Mouse (Mus musculus): Measurements from ENCODE around the gene Heg1. TPM values are rescaled to one million over a fixed set of nuclear protein-coding genes. Genes with fewer than 3 reads are reported as not detected.

The Heg1 gene
- polyA plus RNA-seq, 1 experiment from 2014 or later, result 4.6 TPM

DNA sequence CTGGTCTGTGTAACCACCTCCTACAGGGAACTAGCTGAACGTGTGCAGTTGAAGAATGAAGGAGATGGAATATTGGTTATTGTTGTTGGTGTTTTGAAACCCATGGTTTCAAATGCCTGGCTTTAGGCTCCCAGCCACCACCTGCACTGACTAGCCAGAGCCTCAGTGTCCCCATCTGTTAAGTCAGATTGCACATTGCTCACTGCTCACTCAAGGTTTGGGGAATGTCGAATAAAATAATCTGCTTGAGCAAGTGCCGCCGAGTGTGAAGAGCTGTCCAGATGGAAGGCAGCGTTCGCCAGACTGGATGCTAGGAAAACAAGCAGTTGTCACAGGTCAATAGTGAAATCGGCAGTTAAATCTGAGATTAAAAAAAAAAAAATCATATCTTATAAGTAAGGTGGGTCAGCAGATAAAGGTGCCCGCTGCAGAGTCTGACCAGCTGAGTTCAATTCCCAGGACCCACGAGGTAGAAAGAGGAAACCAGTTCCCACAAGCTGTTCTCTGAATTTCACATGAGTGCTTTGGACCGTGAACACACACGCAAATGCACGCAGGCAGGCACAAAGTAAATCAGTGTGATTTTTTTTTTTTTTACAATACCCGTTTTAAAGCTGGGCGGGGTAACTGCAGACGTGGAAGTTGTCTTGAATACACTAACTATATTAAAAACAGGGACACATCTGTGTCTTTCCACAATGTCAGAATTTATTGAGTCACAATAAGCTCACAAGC is 48.8 kb downstream of the Heg1 start:
- Histone ChIP-seq H3K9ac (replicated peaks; ENCODE audit: low read depth, low read length) (no peak overlapping the region), H3K9me3 (ENCODE audit: control insufficient read depth, low read length) (no peaks in the 10 kb centered on the region), H3K36me3 (ENCODE audit: control insufficient read depth, insufficient read depth, low read length) (no peaks in the 10 kb centered on the region), H3K27ac (ENCODE audit: low read depth, low read length) (no peak overlapping the region), H3K4me2 (ENCODE audit: low read depth, low read length) (no peak overlapping the region), H3K4me1 (ENCODE audit: control insufficient read depth, insufficient read depth, low read length) (peaks cover 2% of the 10 kb centered on the region; the same call in 1 of the 2 replicates), H3K4me3 (ENCODE audit: low read depth, low read length) (no peak overlapping the region), H3K27me3 (ENCODE audit: control insufficient read depth, insufficient read depth, low read length) (no peaks in the 10 kb centered on the region)
- no peak for ATAC-seq (ENCODE audit: low read depth)
- 53% methylated on average over 15 of the region's 15 CpGs for WGBS

DNA sequence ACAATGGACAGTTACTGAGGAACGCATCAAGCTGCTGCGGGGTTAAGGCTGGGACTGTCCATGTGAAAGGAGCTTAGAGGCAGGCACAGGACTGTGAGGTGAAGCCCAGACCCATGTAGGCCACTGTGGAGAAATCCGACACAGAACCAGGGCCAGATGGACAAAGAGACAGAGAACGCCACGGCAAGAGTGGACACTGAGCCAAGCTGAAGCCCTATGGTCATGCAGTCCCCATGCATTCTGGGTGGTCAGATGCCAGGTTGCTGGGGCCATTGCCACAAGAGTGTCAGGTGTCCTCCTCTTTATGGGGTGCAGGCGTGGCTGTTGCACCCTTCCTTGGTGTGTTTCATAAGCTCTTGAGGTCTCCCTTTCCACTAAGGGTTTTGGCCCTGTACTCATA is 49.7 kb downstream of the Heg1 start:
- no peak for ATAC-seq (ENCODE audit: low read depth)
- no peak overlapping the region for H3K4me3 ChIP-seq (ENCODE audit: low read depth, low read length)
- no peaks in the 10 kb centered on the region for H3K36me3 ChIP-seq (ENCODE audit: control insufficient read depth, insufficient read depth, low read length)
- no peaks in the 10 kb centered on the region for H3K9me3 ChIP-seq (ENCODE audit: control insufficient read depth, low read length)
- WGBS, result 87% methylated on average over 6 of the region's 6 CpGs
- H3K9ac ChIP-seq (replicated peaks; ENCODE audit: low read depth, low read length), result no peak overlapping the region
- H3K4me2 ChIP-seq (ENCODE audit: low read depth, low read length), result no peak overlapping the region
- no peak overlapping the region; the same call in 1 of the 2 replicates for H3K27ac ChIP-seq (ENCODE audit: low read depth, low read length)
- no peaks in the 10 kb centered on the region for H3K27me3 ChIP-seq (ENCODE audit: control insufficient read depth, insufficient read depth, low read length)
- peaks cover 2% of the 10 kb centered on the region; the same call in 1 of the 2 replicates for H3K4me1 ChIP-seq (ENCODE audit: control insufficient read depth, insufficient read depth, low read length)

DNA sequence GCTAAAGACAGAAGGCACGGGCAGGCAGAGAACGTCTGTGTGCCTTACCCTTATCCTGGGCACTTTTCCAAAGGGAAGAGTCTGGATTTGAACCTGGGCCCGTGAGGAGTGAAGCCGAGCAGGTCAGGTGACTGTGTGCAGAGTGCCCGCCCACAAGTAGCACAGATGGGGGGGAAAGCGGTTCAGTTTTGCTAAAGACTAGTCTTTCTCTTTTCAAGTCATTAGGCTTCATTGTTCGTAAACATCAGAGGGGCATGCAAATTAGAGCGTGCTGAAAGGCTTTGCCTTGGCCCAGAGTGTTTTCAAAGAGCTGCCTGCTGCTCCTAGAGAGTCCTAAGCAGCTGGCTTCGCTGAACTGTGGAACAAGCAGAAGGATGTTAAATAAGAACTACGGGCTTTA is 50.4 kb downstream of the Heg1 start:
- ATAC-seq (ENCODE audit: low read depth), result peak; percentile 83
- Histone ChIP-seq H3K9me3 (ENCODE audit: control insufficient read depth, low read length) (no peaks in the 10 kb centered on the region), H3K4me3 (ENCODE audit: low read depth, low read length) (no peak overlapping the region), H3K4me1 (ENCODE audit: control insufficient read depth, insufficient read depth, low read length) (peaks cover 2% of the 10 kb centered on the region; the same call in 1 of the 2 replicates), H3K9ac (replicated peaks; ENCODE audit: low read depth, low read length) (no peak overlapping the region), H3K27ac (ENCODE audit: low read depth, low read length) (peak overlapping the region; percentile 57), H3K4me2 (ENCODE audit: low read depth, low read length) (no peak overlapping the region), H3K36me3 (ENCODE audit: control insufficient read depth, insufficient read depth, low read length) (no peaks in the 10 kb centered on the region), H3K27me3 (ENCODE audit: control insufficient read depth, insufficient read depth, low read length) (no peaks in the 10 kb centered on the region)
- WGBS, result 11% methylated on average over 10 of the region's 10 CpGs

DNA sequence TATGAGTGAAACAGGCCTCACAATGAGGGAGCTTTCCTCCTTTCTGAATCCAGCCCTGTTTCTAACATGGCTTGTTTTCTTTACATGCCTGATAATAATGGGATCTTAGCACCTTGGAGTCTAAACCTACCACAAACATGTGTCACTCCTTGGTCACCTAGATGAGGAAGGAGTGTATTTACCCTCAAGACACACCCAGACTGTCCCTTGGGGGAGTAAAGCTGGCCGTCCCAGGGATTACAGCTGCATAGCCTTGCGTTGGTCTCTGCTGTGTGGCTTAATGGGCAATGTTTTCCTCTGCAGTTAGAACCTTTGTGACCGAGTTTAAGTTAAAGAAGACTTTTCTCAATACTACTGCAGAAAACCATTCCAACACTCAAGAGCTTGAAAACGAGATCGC is 51.1 kb downstream of the Heg1 start:
- no peak overlapping the region for H3K4me3 ChIP-seq (ENCODE audit: low read depth, low read length)
- H3K4me2 ChIP-seq (ENCODE audit: low read depth, low read length), result no peak overlapping the region
- no peaks in the 10 kb centered on the region for H3K9me3 ChIP-seq (ENCODE audit: control insufficient read depth, low read length)
- no peaks in the 10 kb centered on the region for H3K27me3 ChIP-seq (ENCODE audit: control insufficient read depth, insufficient read depth, low read length)
- no peak overlapping the region for H3K9ac ChIP-seq (replicated peaks; ENCODE audit: low read depth, low read length)
- no peaks in the 10 kb centered on the region for H3K36me3 ChIP-seq (ENCODE audit: control insufficient read depth, insufficient read depth, low read length)
- H3K4me1 ChIP-seq (ENCODE audit: control insufficient read depth, insufficient read depth, low read length), result peaks cover 2% of the 10 kb centered on the region; the same call in 1 of the 2 replicates
- no peak for ATAC-seq (ENCODE audit: low read depth)
- H3K27ac ChIP-seq (ENCODE audit: low read depth, low read length), result peak overlapping the region; percentile 45; the same call in 1 of the 2 replicates
- WGBS, result 52% methylated on average over 5 of the region's 5 CpGs

DNA sequence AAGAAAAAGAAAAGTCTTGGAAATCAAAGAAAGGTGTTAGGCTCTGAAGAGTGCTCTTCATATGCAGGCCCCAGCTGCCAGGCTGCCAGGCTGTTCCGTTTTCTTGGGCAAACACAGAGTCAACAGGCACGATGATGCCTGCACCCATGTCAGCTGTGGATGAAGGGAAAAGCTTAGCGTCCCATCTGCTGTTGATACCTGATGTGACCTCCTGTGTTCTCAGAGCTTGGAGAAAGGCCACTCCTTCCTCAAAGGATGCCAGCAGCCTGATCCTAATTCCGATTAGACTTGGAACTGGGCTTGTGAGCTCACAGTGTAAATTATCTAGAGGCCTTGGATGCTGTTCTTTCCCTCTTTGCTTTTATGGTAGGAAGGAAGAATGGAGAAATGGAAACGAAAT is 51.6 kb downstream of the Heg1 start:
- Histone ChIP-seq H3K27me3 (ENCODE audit: control insufficient read depth, insufficient read depth, low read length) (no peaks in the 10 kb centered on the region), H3K4me1 (ENCODE audit: control insufficient read depth, insufficient read depth, low read length) (peaks cover 2% of the 10 kb centered on the region; the same call in 1 of the 2 replicates), H3K9ac (replicated peaks; ENCODE audit: low read depth, low read length) (no peak overlapping the region), H3K36me3 (ENCODE audit: control insufficient read depth, insufficient read depth, low read length) (no peaks in the 10 kb centered on the region), H3K9me3 (ENCODE audit: control insufficient read depth, low read length) (no peaks in the 10 kb centered on the region), H3K27ac (ENCODE audit: low read depth, low read length) (no peak overlapping the region), H3K4me3 (ENCODE audit: low read depth, low read length) (no peak overlapping the region), H3K4me2 (ENCODE audit: low read depth, low read length) (no peak overlapping the region)
- WGBS, result 48% methylated on average over 5 of the region's 5 CpGs
- ATAC-seq (ENCODE audit: low read depth), result no peak

DNA sequence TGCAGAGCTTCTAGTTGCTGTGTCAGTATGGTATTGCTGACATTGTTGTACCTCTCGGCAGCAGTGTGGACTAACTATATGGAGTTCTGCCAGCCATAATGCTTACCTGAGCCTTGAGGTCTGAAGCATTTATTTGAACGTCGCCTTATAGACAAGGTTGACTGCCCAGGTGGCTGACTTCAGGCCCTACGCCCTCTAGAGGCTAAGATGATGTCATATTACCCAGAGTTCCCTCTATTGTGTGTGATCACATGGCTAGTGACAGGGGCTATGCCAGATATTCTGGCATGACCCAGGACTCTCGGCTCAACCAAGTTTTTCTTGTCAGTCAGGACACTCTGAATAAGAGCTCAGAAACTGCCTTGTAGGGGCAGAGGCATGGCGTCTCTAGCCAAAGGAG is 52.6 kb downstream of the Heg1 start:
- no peaks in the 10 kb centered on the region for H3K36me3 ChIP-seq (ENCODE audit: control insufficient read depth, insufficient read depth, low read length)
- H3K9ac ChIP-seq (replicated peaks; ENCODE audit: low read depth, low read length), result no peak overlapping the region
- no peaks in the 10 kb centered on the region for H3K9me3 ChIP-seq (ENCODE audit: control insufficient read depth, low read length)
- H3K4me1 ChIP-seq (ENCODE audit: control insufficient read depth, insufficient read depth, low read length), result peaks cover 4% of the 10 kb centered on the region; the same call in 1 of the 2 replicates
- no peak for ATAC-seq (ENCODE audit: low read depth)
- 87% methylated on average over 6 of the region's 6 CpGs for WGBS
- no peak overlapping the region for H3K27ac ChIP-seq (ENCODE audit: low read depth, low read length)
- H3K4me3 ChIP-seq (ENCODE audit: low read depth, low read length), result no peak overlapping the region
- no peak overlapping the region for H3K4me2 ChIP-seq (ENCODE audit: low read depth, low read length)
- H3K27me3 ChIP-seq (ENCODE audit: control insufficient read depth, insufficient read depth, low read length), result no peaks in the 10 kb centered on the region

DNA sequence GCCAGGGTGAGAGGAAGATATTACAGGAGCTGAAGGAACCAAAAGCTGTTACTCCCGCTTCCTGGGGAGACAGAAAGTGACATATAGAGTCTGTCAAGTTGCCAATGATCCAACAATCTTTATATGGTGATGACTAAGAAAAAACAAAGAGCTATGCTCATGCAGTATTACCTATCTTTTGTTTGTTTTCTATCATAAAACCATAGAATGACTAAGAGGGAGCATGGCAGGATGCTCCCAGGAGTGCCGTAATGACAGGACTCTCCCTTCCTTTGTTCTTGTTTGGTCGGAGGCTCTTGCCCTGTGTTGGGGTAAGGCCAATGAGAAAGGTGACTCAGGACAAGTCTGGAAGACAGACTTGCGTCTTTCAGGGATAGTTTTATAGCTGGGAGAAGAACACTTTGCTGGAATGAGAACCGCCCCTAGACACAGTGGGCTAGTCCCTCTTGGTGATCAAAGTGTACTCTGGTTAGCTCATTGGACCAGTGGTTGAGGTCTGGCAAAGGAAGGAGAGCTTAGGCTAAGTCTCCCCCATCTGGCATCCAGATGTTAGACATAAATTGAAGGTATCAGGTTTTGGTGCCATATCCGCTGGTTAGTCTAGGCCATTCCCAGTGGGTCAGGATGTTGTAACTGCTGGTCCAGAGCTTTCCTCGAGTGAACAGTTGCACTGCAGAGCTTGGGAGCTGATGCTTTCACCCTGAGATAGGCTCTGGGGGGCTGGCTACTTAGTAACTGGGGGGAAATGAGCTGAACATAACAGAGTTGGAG is 55.0 kb downstream of the Heg1 start:
- 62% methylated on average over 7 of the region's 7 CpGs for WGBS
- Histone ChIP-seq H3K9ac (replicated peaks; ENCODE audit: low read depth, low read length) (no peak overlapping the region), H3K4me3 (ENCODE audit: low read depth, low read length) (no peak overlapping the region), H3K4me1 (ENCODE audit: control insufficient read depth, insufficient read depth, low read length) (peaks cover 8% of the 10 kb centered on the region; the same call in 1 of the 2 replicates), H3K27me3 (ENCODE audit: control insufficient read depth, insufficient read depth, low read length) (no peaks in the 10 kb centered on the region), H3K4me2 (ENCODE audit: low read depth, low read length) (no peak overlapping the region), H3K36me3 (ENCODE audit: control insufficient read depth, insufficient read depth, low read length) (no peaks in the 10 kb centered on the region), H3K9me3 (ENCODE audit: control insufficient read depth, low read length) (no peaks in the 10 kb centered on the region), H3K27ac (ENCODE audit: low read depth, low read length) (no peak overlapping the region)
- ATAC-seq (ENCODE audit: low read depth), result no peak

DNA sequence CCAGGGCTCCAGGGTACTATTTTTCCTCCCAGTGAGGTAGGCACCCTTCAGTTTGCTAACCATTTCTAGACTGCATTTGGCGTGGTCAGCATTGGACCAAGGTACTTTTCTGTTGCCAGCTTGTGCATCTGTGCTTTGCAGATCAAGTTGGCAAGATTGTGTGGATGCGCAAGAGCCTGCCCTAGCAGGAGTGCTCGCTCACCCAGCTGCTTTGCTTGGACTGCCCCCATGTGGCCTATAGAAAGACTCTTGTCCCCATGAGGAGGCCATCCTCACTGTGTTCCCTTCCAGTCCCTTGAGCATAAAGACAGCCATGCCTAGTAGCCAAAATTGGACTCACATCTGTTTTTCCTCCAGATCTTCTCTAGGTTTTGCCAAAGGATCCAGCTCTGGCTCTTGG is 55.6 kb downstream of the Heg1 start:
- no peak overlapping the region for H3K9ac ChIP-seq (replicated peaks; ENCODE audit: low read depth, low read length)
- 64% methylated on average over 3 of the region's 3 CpGs for WGBS
- no peaks in the 10 kb centered on the region for H3K36me3 ChIP-seq (ENCODE audit: control insufficient read depth, insufficient read depth, low read length)
- no peaks in the 10 kb centered on the region for H3K27me3 ChIP-seq (ENCODE audit: control insufficient read depth, insufficient read depth, low read length)
- H3K9me3 ChIP-seq (ENCODE audit: control insufficient read depth, low read length), result no peaks in the 10 kb centered on the region
- H3K27ac ChIP-seq (ENCODE audit: low read depth, low read length), result no peak overlapping the region
- H3K4me2 ChIP-seq (ENCODE audit: low read depth, low read length), result no peak overlapping the region
- peak; percentile 76; the same call in 1 of the 2 replicates for ATAC-seq (ENCODE audit: low read depth)
- no peak overlapping the region for H3K4me3 ChIP-seq (ENCODE audit: low read depth, low read length)
- peaks cover 6% of the 10 kb centered on the region; the same call in 1 of the 2 replicates for H3K4me1 ChIP-seq (ENCODE audit: control insufficient read depth, insufficient read depth, low read length)

DNA sequence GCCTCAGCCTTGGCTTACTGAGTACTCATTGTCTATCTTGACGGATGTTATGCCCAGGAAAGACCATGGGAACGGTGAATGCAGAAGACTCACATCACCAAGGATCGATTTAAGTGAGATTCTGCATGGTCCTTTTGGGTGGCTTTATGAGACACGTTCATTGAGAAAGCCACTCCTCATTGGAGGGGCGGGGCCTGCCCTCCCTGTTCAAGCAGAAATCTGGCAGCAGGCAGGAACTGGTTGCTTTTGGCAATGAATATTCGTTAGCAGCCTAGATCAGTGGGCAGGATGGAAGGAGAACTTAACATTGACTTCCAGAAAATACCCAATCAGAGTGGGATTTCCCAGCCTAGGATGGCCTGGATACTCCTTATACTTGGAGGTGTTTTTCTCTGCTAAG is 56.2 kb downstream of the Heg1 start:
- peaks cover 6% of the 10 kb centered on the region; the same call in 1 of the 2 replicates for H3K4me1 ChIP-seq (ENCODE audit: control insufficient read depth, insufficient read depth, low read length)
- no peak overlapping the region for H3K27ac ChIP-seq (ENCODE audit: low read depth, low read length)
- H3K27me3 ChIP-seq (ENCODE audit: control insufficient read depth, insufficient read depth, low read length), result no peaks in the 10 kb centered on the region
- no peak overlapping the region for H3K4me3 ChIP-seq (ENCODE audit: low read depth, low read length)
- no peak for ATAC-seq (ENCODE audit: low read depth)
- H3K9me3 ChIP-seq (ENCODE audit: control insufficient read depth, low read length), result no peaks in the 10 kb centered on the region
- 52% methylated on average over 6 of the region's 6 CpGs for WGBS
- H3K36me3 ChIP-seq (ENCODE audit: control insufficient read depth, insufficient read depth, low read length), result no peaks in the 10 kb centered on the region
- H3K9ac ChIP-seq (replicated peaks; ENCODE audit: low read depth, low read length), result no peak overlapping the region
- H3K4me2 ChIP-seq (ENCODE audit: low read depth, low read length), result no peak overlapping the region
